Mouse (Mus musculus) liver, embryonic 14.5 days (tissue): ENCODE measurements around the gene Atat1.

ENCODE experiments used
- CTCF ChIP-seq: IDR thresholded peaks from 2 replicates; pipeline ENCODE4 v1.5.1; 2016; ENCODE audit warnings: antibody characterized with exemption, low read depth, control low read depth
- EP300 ChIP-seq: IDR thresholded peaks from 2 replicates; pipeline ENCODE4 v1.6.1; 2016; ENCODE audit warnings: antibody characterized with exemption, low read depth

GRCm38 (mm10) chr17:35958533-35959223 lies 48.8 kb upstream of the Atat1 start:
- no peak for TF ChIP-seq EP300
- TF ChIP-seq CTCF = no peak
